Mouse (Mus musculus): Measurements from ENCODE around the gene Slc39a1. TPM values are rescaled to one million over a fixed set of nuclear protein-coding genes. Genes with fewer than 3 reads are reported as not detected.

The Slc39a1 gene
- 27.4 and 33.3 TPM in 2 replicates for polyA plus RNA-seq (2012; rRNA removed)

GRCm38 (mm10) chr3:90247960-90248745 is at the start of gene Slc39a1:
Gene Slc39a1 (plus strand): TSS chr3:90248172.

GRCm38 (mm10) chr3:90213377-90213866 is 34.5 kb upstream of the Slc39a1 start, which contains the start of the genes Rps27 and Rab13:
Gene Rps27 (minus strand): TSS chr3:90213651.
Gene Rab13 (plus strand): TSS chr3:90213695.

GRCm38 (mm10) chr3:90231507-90232333 is 16.3 kb upstream of the Slc39a1 start, which contains the start of gene Jtb:
Gene Jtb (plus strand): TSS chr3:90231597.

GRCm38 (mm10) chr3:90242984-90243775 is 4.8 kb upstream of the Slc39a1 start, which contains the start of gene Creb3l4:
Gene Creb3l4 (minus strand): TSS chr3:90243512.

GRCm38 (mm10) chr3:90253653-90254418 is 5.9 kb downstream of the Slc39a1 start, which contains the start of gene Crtc2:
Gene Crtc2 (plus strand): TSS chr3:90254163.

GRCm38 (mm10) chr3:90265034-90265931 is 17.3 kb downstream of the Slc39a1 start, which contains the start of gene Dennd4b:
Gene Dennd4b (plus strand): TSS chr3:90265185.

GRCm38 (mm10) chr3:90292345-90293275 is 44.6 kb downstream of the Slc39a1 start, which contains the start of gene Gatad2b:
Gene Gatad2b (plus strand): TSS chr3:90293178.

Other genes starting within 250 kb of the Slc39a1 start
- gene Hax1, start 249.4 kb upstream of the Slc39a1 start, polyA plus RNA-seq (2012; rRNA removed), result 131 and 137 TPM in 2 replicates
- gene 4933434E20Rik, start 196.5 kb upstream of the Slc39a1 start, polyA plus RNA-seq (2012; rRNA removed), result 91.8 and 99.7 TPM in 2 replicates
- 152 and 168 TPM in 2 replicates for gene Ubap2l, start 195.5 kb upstream of the Slc39a1 start, polyA plus RNA-seq (2012; rRNA removed)
- gene Tpm3, start 175.5 kb upstream of the Slc39a1 start, polyA plus RNA-seq (2012; rRNA removed), result 224 and 236 TPM in 2 replicates
- gene Nup210l, start 144.0 kb upstream of the Slc39a1 start, polyA plus RNA-seq (2012; rRNA removed), result 2.0 and 2.5 TPM in 2 replicates
- gene Rps27, start 34.5 kb upstream of the Slc39a1 start, polyA plus RNA-seq (2012; rRNA removed), result 2,671 and 2,744 TPM in 2 replicates
- gene Rab13, start 34.5 kb upstream of the Slc39a1 start, polyA plus RNA-seq (2012; rRNA removed), result 20.0 and 25.5 TPM in 2 replicates
- gene Jtb, start 16.6 kb upstream of the Slc39a1 start, polyA plus RNA-seq (2012; rRNA removed), result 64.0 and 67.6 TPM in 2 replicates
- 2.2 and 2.9 TPM in 2 replicates for gene Creb3l4, start 4.7 kb upstream of the Slc39a1 start, polyA plus RNA-seq (2012; rRNA removed)
- 62.1 and 70.6 TPM in 2 replicates for gene Crtc2, start 6.0 kb downstream of the Slc39a1 start, polyA plus RNA-seq (2012; rRNA removed)
- 22.6 and 23.6 TPM in 2 replicates for gene Dennd4b, start 17.0 kb downstream of the Slc39a1 start, polyA plus RNA-seq (2012; rRNA removed)
- gene Gatad2b, start 45.0 kb downstream of the Slc39a1 start, polyA plus RNA-seq (2012; rRNA removed), result 31.6 and 35.4 TPM in 2 replicates
- gene Slc27a3, start 141.8 kb downstream of the Slc39a1 start, polyA plus RNA-seq (2012; rRNA removed), result 41.9 and 54.3 TPM in 2 replicates
- gene Ints3, start 185.4 kb downstream of the Slc39a1 start, polyA plus RNA-seq (2012; rRNA removed), result 54.7 and 56.2 TPM in 2 replicates
- gene Npr1, start 217.7 kb downstream of the Slc39a1 start, polyA plus RNA-seq (2012; rRNA removed), result 6.2 and 9.0 TPM in 2 replicates
- 195 and 228 TPM in 2 replicates for gene Ilf2, start 228.0 kb downstream of the Slc39a1 start, polyA plus RNA-seq (2012; rRNA removed)
- gene Snapin, start 242.9 kb downstream of the Slc39a1 start, polyA plus RNA-seq (2012; rRNA removed), result 47.3 and 49.6 TPM in 2 replicates